Comparison of ENCODE assay signal across 8 mouse cellular contexts in the genomic region with DNA sequence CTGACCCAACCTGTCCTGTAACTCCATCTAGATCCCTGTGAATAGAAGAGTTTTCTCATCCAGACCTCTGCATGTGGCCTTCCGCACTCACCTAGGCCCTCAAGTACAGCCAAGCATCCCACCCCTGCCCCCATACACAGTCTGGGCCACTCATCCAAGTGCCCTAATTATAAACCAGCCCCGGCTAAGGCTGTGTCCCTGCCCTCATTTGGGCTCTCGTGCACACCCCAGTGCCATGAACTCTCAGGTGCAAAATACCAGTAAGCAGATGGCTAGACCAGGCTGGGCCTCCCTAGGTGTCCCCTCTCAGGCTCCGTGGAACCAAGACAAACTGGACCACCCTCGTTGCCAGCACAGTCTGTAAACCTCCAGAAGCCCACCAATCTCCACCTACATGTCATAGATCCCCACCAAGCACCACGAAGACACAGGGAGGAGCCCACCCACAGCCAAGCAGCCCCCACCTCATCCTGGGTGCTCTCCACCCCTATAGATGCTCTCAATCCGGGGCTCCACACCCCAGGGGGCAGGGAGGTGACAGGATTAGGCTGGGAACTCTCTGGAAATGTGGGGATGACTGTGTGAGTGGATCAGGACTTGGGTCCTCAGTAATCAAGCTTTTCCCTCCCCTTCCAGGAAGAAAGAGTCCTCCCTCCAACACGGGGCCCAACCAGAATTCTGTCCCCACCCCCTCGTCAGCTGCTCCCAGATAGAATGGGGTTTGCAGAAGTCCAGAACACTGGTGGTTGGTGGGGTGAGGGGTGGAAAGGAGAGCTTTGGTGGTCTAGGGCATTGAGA. TPM values are rescaled to one million over a fixed set of nuclear protein-coding genes. Genes with fewer than 3 reads are reported as not detected.
DNase-seq lines count a peak whose midpoint lies in the region; ATAC-seq lines count a peak whose summit lies in the region.

No protein-coding gene starts in this region.

- peak; percentile 60 for DNase-seq in adrenal gland, postnatal 14 days
- DNase-seq in adrenal gland, postnatal 25 days, result no peak
- peak; percentile 88 for DNase-seq in Muller cell, postnatal 12 days (ENCODE audit: inconsistent ontology term)
- DNase-seq in forebrain, embryonic 11.5 days (ENCODE audit: low spot score), result no peak
- no peak for DNase-seq in hindbrain, embryonic 14.5 days (ENCODE audit: low spot score)
- peak; percentile 55 for DNase-seq in midbrain, embryonic 14.5 days
- no peak for DNase-seq in natural killer cell, adult 2 months (ENCODE audit: low spot score in 2 of 2)

- peak overlapping the region; percentile 93 for H3K4me3 ChIP-seq in forebrain, embryonic 11.5 days (ENCODE audit: low read depth, low read length)
- H3K4me3 ChIP-seq in hindbrain, embryonic 14.5 days (replicated peaks; ENCODE audit: low read length), result peak overlapping the region; percentile 78
- peak overlapping the region; percentile 100 for H3K4me3 ChIP-seq in limb, embryonic 12.5 days (replicated peaks)
- peak overlapping the region; percentile 99 for H3K4me3 ChIP-seq in midbrain, embryonic 14.5 days (replicated peaks; ENCODE audit: low read depth, low read length)

- peaks cover 27% of the 10 kb centered on the region for H3K4me1 ChIP-seq in forebrain, embryonic 11.5 days (replicated peaks; ENCODE audit: control insufficient read depth, insufficient read depth, low read length)
- peaks cover 68% of the 10 kb centered on the region for H3K4me1 ChIP-seq in hindbrain, embryonic 14.5 days (replicated peaks; ENCODE audit: control insufficient read depth, insufficient read depth, low read length)
- H3K4me1 ChIP-seq in limb, embryonic 12.5 days (replicated peaks), result peaks cover 72% of the 10 kb centered on the region
- peaks cover 52% of the 10 kb centered on the region for H3K4me1 ChIP-seq in midbrain, embryonic 14.5 days (ENCODE audit: control insufficient read depth, insufficient read depth, low read length)

- H3K9me3 ChIP-seq in forebrain, embryonic 11.5 days (ENCODE audit: control insufficient read depth, low read length), result no peaks in the 10 kb centered on the region
- no peaks in the 10 kb centered on the region for H3K9me3 ChIP-seq in hindbrain, embryonic 14.5 days (ENCODE audit: control insufficient read depth, low read length)
- H3K9me3 ChIP-seq in limb, embryonic 12.5 days, result no peaks in the 10 kb centered on the region
- no peaks in the 10 kb centered on the region for H3K9me3 ChIP-seq in midbrain, embryonic 14.5 days (ENCODE audit: control insufficient read depth, low read length)

- 0 out of 2 replicates have a peak overlapping the region, but pooled peaks have one; percentile 92 for H3K27ac ChIP-seq in forebrain, embryonic 11.5 days (ENCODE audit: low read depth, low read length)
- H3K27ac ChIP-seq in hindbrain, embryonic 14.5 days, result peak overlapping the region; percentile 94
- H3K27ac ChIP-seq in limb, embryonic 12.5 days, result peak overlapping the region; percentile 95
- H3K27ac ChIP-seq in midbrain, embryonic 14.5 days (replicated peaks; ENCODE audit: low read depth, low read length), result peak overlapping the region; percentile 93

- no peak for ATAC-seq in forebrain, embryonic 11.5 days (replicated peaks; ENCODE audit: low FRiP score)
- no peak; the same call in 1 of the 2 replicates for ATAC-seq in hindbrain, embryonic 14.5 days (ENCODE audit: low FRiP score)
- ATAC-seq in limb, embryonic 12.5 days (ENCODE audit: insufficient number of reproducible peaks, insufficient read depth, low FRiP score, low TSS enrichment, low read depth), result no peak
- no peak for ATAC-seq in midbrain, embryonic 14.5 days (ENCODE audit: low FRiP score, low TSS enrichment)

- no peaks in the 10 kb centered on the region; the same call in 1 of the 2 replicates for H3K36me3 ChIP-seq in forebrain, embryonic 11.5 days (ENCODE audit: control insufficient read depth, insufficient read depth, low read length)
- H3K36me3 ChIP-seq in hindbrain, embryonic 14.5 days (replicated peaks; ENCODE audit: control insufficient read depth, insufficient read depth), result no peaks in the 10 kb centered on the region; the same call in 1 of the 2 replicates
- H3K36me3 ChIP-seq in limb, embryonic 12.5 days, result peaks cover 22% of the 10 kb centered on the region; the same call in 1 of the 2 replicates
- H3K36me3 ChIP-seq in midbrain, embryonic 14.5 days (ENCODE audit: control insufficient read depth, insufficient read depth, low read length), result no peaks in the 10 kb centered on the region

- H3K4me2 ChIP-seq in forebrain, embryonic 11.5 days (ENCODE audit: low read depth, low read length, severe bottlenecking), result peak overlapping the region; percentile 61
- peak overlapping the region; percentile 92 for H3K4me2 ChIP-seq in hindbrain, embryonic 14.5 days (replicated peaks)
- H3K4me2 ChIP-seq in limb, embryonic 12.5 days, result peak overlapping the region; percentile 96
- H3K4me2 ChIP-seq in midbrain, embryonic 14.5 days (ENCODE audit: low read length), result peak overlapping the region; percentile 97

- H3K9ac ChIP-seq in forebrain, embryonic 11.5 days (ENCODE audit: low read length), result peak overlapping the region; percentile 96
- H3K9ac ChIP-seq in hindbrain, embryonic 14.5 days, result peak overlapping the region; percentile 92
- H3K9ac ChIP-seq in limb, embryonic 12.5 days (replicated peaks), result peak overlapping the region; percentile 98
- H3K9ac ChIP-seq in midbrain, embryonic 14.5 days (replicated peaks; ENCODE audit: low read length), result peak overlapping the region; percentile 99

- H3K27me3 ChIP-seq in forebrain, embryonic 11.5 days (ENCODE audit: control insufficient read depth, insufficient read depth, low read length), result no peaks in the 10 kb centered on the region
- H3K27me3 ChIP-seq in hindbrain, embryonic 14.5 days (ENCODE audit: control insufficient read depth, insufficient read depth, low read length), result no peaks in the 10 kb centered on the region
- H3K27me3 ChIP-seq in limb, embryonic 12.5 days, result no peaks in the 10 kb centered on the region
- H3K27me3 ChIP-seq in midbrain, embryonic 14.5 days (ENCODE audit: control insufficient read depth, insufficient read depth, low read length), result no peaks in the 10 kb centered on the region

- WGBS in forebrain, embryonic 11.5 days, result 20% methylated on average over 9 of the region's 9 CpGs
- WGBS in hindbrain, embryonic 14.5 days, result 12% methylated on average over 9 of the region's 9 CpGs
- WGBS in limb, embryonic 12.5 days, result 14% methylated on average over 9 of the region's 9 CpGs
- WGBS in midbrain, embryonic 14.5 days, result 14% methylated on average over 9 of the region's 9 CpGs

RNA-seq across cellular contexts. Expression of a gene that starts 1.6 kb away (rescaled TPM):
- total RNA-seq in adrenal gland, postnatal 14 days (2021), result 53.4 and 67.3 TPM in 2 replicates
- total RNA-seq in adrenal gland, postnatal 25 days (2021), result 55.0 and 68.0 TPM in 2 replicates
- polyA plus RNA-seq in forebrain, embryonic 11.5 days (2014; fragmentation: Nextera tagmentation; extraction: Ambion mirVana), result 80.6 and 83.5 TPM in 2 replicates
- 84.2 and 90.0 TPM in 2 replicates for polyA plus RNA-seq in hindbrain, embryonic 14.5 days (2014; fragmentation: Nextera tagmentation; extraction: Ambion mirVana)
- polyA plus RNA-seq in limb, embryonic 12.5 days (2016; fragmentation: Nextera tagmentation; extraction: Ambion mirVana), result 83.5 and 85.1 TPM in 2 replicates
- polyA plus RNA-seq in midbrain, embryonic 14.5 days (2014; fragmentation: Nextera tagmentation; extraction: Ambion mirVana), result 78.3 and 85.3 TPM in 2 replicates

RNA-seq across cellular contexts. Expression of a gene that starts 7.6 kb away (rescaled TPM):
- 70.8 and 75.6 TPM in 2 replicates for total RNA-seq in adrenal gland, postnatal 14 days (2021)
- 88.0 and 93.9 TPM in 2 replicates for total RNA-seq in adrenal gland, postnatal 25 days (2021)
- 23.3 and 25.7 TPM in 2 replicates for polyA plus RNA-seq in forebrain, embryonic 11.5 days (2014; fragmentation: Nextera tagmentation; extraction: Ambion mirVana)
- polyA plus RNA-seq in hindbrain, embryonic 14.5 days (2014; fragmentation: Nextera tagmentation; extraction: Ambion mirVana), result 40.7 and 45.9 TPM in 2 replicates
- 105 and 111 TPM in 2 replicates for polyA plus RNA-seq in limb, embryonic 12.5 days (2016; fragmentation: Nextera tagmentation; extraction: Ambion mirVana)
- polyA plus RNA-seq in midbrain, embryonic 14.5 days (2014; fragmentation: Nextera tagmentation; extraction: Ambion mirVana), result 37.1 and 124 TPM in 2 replicates

RNA-seq across cellular contexts. Expression of a gene that starts 32.1 kb away (rescaled TPM):
- 2.9 and 3.1 TPM in 2 replicates for total RNA-seq in adrenal gland, postnatal 14 days (2021)
- total RNA-seq in adrenal gland, postnatal 25 days (2021), result 1.7 and 2.4 TPM in 2 replicates
- polyA plus RNA-seq in forebrain, embryonic 11.5 days (2014; fragmentation: Nextera tagmentation; extraction: Ambion mirVana), result 18.0 and 20.4 TPM in 2 replicates
- polyA plus RNA-seq in hindbrain, embryonic 14.5 days (2014; fragmentation: Nextera tagmentation; extraction: Ambion mirVana), result 8.1 and 9.9 TPM in 2 replicates
- 13.3 and 16.7 TPM in 2 replicates for polyA plus RNA-seq in limb, embryonic 12.5 days (2016; fragmentation: Nextera tagmentation; extraction: Ambion mirVana)
- polyA plus RNA-seq in midbrain, embryonic 14.5 days (2014; fragmentation: Nextera tagmentation; extraction: Ambion mirVana), result 0.57 and 1.1 TPM in 2 replicates

RNA-seq across cellular contexts. Expression of a gene that starts 52.0 kb away (rescaled TPM):
- 190 and 212 TPM in 2 replicates for total RNA-seq in adrenal gland, postnatal 14 days (2021)
- 190 and 232 TPM in 2 replicates for total RNA-seq in adrenal gland, postnatal 25 days (2021)
- polyA plus RNA-seq in forebrain, embryonic 11.5 days (2014; fragmentation: Nextera tagmentation; extraction: Ambion mirVana), result 251 and 263 TPM in 2 replicates
- 127 and 139 TPM in 2 replicates for polyA plus RNA-seq in hindbrain, embryonic 14.5 days (2014; fragmentation: Nextera tagmentation; extraction: Ambion mirVana)
- 303 and 349 TPM in 2 replicates for polyA plus RNA-seq in limb, embryonic 12.5 days (2016; fragmentation: Nextera tagmentation; extraction: Ambion mirVana)
- 113 and 167 TPM in 2 replicates for polyA plus RNA-seq in midbrain, embryonic 14.5 days (2014; fragmentation: Nextera tagmentation; extraction: Ambion mirVana)

Comparison
In these comparisons a context has a peak if more than half of its experiments do, and no peak if none do; other contexts are left out.
1. DNase-seq: peak in adrenal gland, postnatal 14 days (single experiment), Muller cell, postnatal 12 days (single experiment) and midbrain, embryonic 14.5 days (single experiment); none in adrenal gland, postnatal 25 days (single experiment), forebrain, embryonic 11.5 days (single experiment), hindbrain, embryonic 14.5 days (single experiment) and natural killer cell, adult 2 months (0 of 2).
2. Peak in every context shown above with its lines, with median percentiles within 50 percentile points of each other: H3K27ac ChIP-seq, H3K4me2 ChIP-seq, H3K4me3 ChIP-seq and H3K9ac ChIP-seq.